Mouse (Mus musculus): ENCODE measurements around the gene Cbr1. TPM values are rescaled to one million over a fixed set of nuclear protein-coding genes. Genes with fewer than 3 reads are reported as not detected.

Gene Cbr1
- polyA plus RNA-seq, 1 experiment from 2014 or later, result 137 TPM

DNA sequence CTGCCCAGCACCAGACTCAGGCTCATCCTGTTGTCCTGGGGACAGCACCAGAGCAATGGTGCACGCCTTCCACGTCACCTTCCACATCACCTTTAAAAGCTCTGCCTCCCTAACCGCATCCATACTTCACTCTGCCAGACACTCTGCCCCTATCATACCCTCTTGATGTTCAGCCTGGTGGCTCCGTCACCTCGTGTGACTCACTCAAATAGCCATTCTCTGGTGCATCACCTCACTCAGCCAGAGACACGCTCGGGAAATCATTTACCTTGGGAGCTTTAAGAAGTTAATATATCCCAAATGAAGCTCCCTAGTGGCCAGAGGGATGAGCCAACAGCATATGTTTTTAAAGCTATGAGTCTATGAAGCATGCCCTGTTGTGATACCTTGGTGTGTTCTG lies 8.8 kb upstream of the Cbr1 start:
- ChIA-PET POLR2A (interaction anchor here (0.6 kb wide), 1 partner anchor 231 kb away, joined by 4 read pairs; no protein-coding TSS in a partner anchor), CTCF (interaction anchor here (1.2 kb wide), 1 partner anchor 30 kb away, joined by 3 read pairs; no protein-coding TSS in a partner anchor)
- peak; percentile 89 for DNase-seq (ENCODE audit: low read depth, low spot score)
- ATAC-seq, result peak; percentile 91
- H3K27me3 ChIP-seq, result no peaks in the 10 kb centered on the region
- no peak for TF ChIP-seq CTCF (IDR thresholded peaks at IDR 0.05)
- in situ Hi-C loops (cut with MboI; ENCODE audit: low pct_unique_long_range_greater_than_20kb), result no loop called here

DNA sequence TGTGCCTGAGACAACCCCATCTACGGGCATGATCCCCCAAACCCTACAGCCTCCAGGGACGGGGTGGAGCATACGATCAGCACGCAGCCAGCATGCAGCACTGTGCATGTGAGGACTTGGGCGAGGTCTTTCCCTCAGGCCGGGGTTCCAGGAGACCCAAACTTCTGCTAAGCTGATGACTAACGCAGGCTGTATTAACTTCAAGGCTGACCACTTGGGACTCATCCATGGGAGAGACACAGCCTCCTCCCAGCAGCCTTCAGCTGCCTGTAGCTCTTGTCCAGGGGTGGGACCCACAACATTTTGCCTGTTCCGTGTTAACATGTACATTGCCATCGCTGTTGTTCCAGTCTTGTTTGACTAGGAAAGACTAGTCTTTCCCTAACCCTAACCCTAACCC lies 8.1 kb upstream of the Cbr1 start:
- no peak for ATAC-seq
- CTCF ChIA-PET, result interaction anchor here (1.2 kb wide), 1 partner anchor 29 kb away, joined by 3 read pairs; no protein-coding TSS in a partner anchor
- POLR2A ChIA-PET, result no interaction called here
- no peaks in the 10 kb centered on the region for H3K27me3 ChIP-seq
- in situ Hi-C loops (cut with MboI; ENCODE audit: low pct_unique_long_range_greater_than_20kb), result no loop called here
- no peak for DNase-seq (ENCODE audit: low read depth, low spot score)
- TF ChIP-seq CTCF (IDR thresholded peaks at IDR 0.05), result no peak

GRCm38 (mm10) chr16:93599461-93599860 lies 6.2 kb upstream of the Cbr1 start:
- ChIA-PET CTCF (no interaction called here), POLR2A (interaction anchor here (0.6 to 1.0 kb wide), 2 partner anchors 8 to 84 kb away, joined by 3 read pairs; no protein-coding TSS in a partner anchor)

DNA sequence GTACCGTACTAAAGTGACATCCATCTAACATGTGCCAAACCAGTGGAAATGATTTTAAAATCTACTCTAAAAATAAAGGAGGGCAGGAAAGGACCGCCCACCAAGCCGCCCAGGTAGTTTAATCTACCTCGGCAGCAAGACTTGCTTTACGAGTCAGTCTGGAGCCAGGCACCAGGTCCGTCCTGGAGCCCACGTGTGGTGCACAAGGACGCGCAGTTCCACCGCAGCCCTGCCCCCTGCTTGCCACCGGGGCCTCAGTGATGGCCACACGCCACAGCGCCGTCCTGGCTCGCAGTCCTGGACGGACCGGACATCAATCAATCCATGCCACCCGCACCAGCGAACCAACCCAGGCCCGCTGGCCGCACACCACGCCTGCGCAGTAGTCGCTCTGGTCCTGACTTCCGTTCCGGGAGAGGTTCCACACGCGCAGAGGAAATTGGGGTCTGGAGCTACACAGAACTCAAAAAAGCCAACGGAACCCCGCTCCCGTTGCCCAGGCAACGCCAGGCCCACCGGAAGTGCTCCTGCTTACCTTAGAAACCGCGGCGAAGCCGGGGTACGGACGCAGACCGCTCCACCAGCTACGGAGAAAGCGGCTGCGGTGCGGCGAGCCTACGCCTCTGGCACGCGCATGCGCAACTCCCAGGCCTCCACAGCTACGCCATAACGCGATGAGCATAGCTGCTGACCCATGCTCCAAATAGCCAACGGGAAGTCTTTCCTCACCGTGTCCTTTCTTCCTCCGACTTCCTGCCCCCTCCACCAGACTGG lies 2.0 kb upstream of the Cbr1 start, which contains the start of gene Setd4:
Gene Setd4, minus strand, starts transcription at position 625 of the 774 bp plus-strand sequence.
- no peaks in the 10 kb centered on the region for H3K27me3 ChIP-seq
- DNase-seq (ENCODE audit: low read depth, low spot score), result peak; percentile 76
- in situ Hi-C loops (cut with MboI; ENCODE audit: low pct_unique_long_range_greater_than_20kb), result no loop called here
- CTCF ChIA-PET, result interaction anchor here (1.0 kb wide), 1 partner anchor 13 kb away, joined by 3 read pairs; no protein-coding TSS in a partner anchor
- POLR2A ChIA-PET, result no interaction called here
- TF ChIP-seq CTCF (IDR thresholded peaks at IDR 0.05), result no peak
- ATAC-seq, result peak; percentile 73

More at GRCm38 (mm10) chr16:93599461-93599860, 6.2 kb upstream of the Cbr1 start:
- DNase-seq (ENCODE audit: low read depth, low spot score), result no peak
- in situ Hi-C loops (cut with MboI; ENCODE audit: low pct_unique_long_range_greater_than_20kb), result no loop called here
- ATAC-seq, result no peak
- no peak for TF ChIP-seq CTCF (IDR thresholded peaks at IDR 0.05)
- no peaks in the 10 kb centered on the region for H3K27me3 ChIP-seq

GRCm38 (mm10) chr16:93604481-93604969 lies 1.1 kb upstream of the Cbr1 start:
- in situ Hi-C loops (cut with MboI; ENCODE audit: low pct_unique_long_range_greater_than_20kb), result no loop called here
- ChIA-PET POLR2A (no interaction called here), CTCF (interaction anchor here (1.0 kb wide), 1 partner anchor 12 kb away, joined by 3 read pairs; no protein-coding TSS in a partner anchor)
- ATAC-seq (no peak), DNase-seq (ENCODE audit: low read depth, low spot score) (no peak)
- H3K27me3 ChIP-seq, result no peaks in the 10 kb centered on the region
- TF ChIP-seq CTCF (IDR thresholded peaks at IDR 0.05), result no peak

DNA sequence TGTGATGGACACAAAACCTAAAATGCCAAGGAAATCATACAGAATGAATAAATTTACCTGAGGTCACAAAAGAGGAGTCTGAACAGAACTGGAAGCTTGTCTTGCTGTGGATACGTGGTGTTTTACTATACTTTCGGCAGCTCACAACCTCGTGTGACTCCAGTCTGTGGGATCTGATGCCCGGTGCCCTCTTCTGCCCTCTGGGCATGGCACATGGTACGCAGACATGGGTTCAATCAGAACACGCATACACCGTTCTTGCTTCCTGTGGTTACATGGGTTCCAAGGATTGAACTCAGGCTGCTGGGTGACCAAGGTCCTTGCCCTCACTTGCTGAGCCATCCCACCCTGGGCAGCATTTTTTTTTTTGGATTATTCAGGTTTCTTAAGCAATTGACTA lies 493 bp downstream of the Cbr1 start:
- POLR2A ChIA-PET, result no interaction called here
- in situ Hi-C loops (cut with MboI; ENCODE audit: low pct_unique_long_range_greater_than_20kb), result no loop called here
- no peak for DNase-seq (ENCODE audit: low read depth, low spot score)

DNA sequence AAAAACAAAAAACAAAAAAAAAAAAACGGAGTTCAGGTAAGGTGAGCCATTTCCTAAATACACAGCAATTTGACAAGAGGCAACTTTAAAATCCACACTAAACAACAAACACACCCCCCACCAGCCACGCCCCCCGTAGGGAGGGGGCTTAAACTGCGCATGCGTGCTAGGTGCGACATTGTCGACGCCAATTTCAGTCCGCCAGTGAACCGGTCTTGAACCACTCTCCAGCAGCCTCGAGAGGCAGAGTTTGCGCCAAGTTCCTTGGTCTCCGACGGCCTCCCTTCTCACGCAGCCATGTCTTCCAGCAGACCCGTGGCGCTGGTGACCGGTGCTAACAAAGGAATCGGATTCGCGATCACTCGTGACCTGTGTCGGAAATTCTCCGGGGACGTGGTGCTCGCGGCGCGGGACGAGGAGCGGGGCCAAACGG lies 2.0 kb downstream of the Cbr1 start:
- ATAC-seq, result no peak

More for the DNA sequence above, 493 bp downstream of the Cbr1 start:
- CTCF ChIA-PET, result no interaction called here
- no peaks in the 10 kb centered on the region for H3K27me3 ChIP-seq
- TF ChIP-seq CTCF (IDR thresholded peaks at IDR 0.05), result no peak
- no peak for ATAC-seq

GRCm38 (mm10) chr16:93608731-93609130 lies 3.1 kb downstream of the Cbr1 start:
- no peaks in the 10 kb centered on the region for H3K27me3 ChIP-seq
- in situ Hi-C loops (cut with MboI; ENCODE audit: low pct_unique_long_range_greater_than_20kb), result no loop called here
- ChIA-PET CTCF (no interaction called here), POLR2A (no interaction called here)
- no peak for ATAC-seq
- no peak for TF ChIP-seq CTCF (IDR thresholded peaks at IDR 0.05)
- no peak for DNase-seq (ENCODE audit: low read depth, low spot score)

More for the DNA sequence above, 2.0 kb downstream of the Cbr1 start:
- ChIA-PET POLR2A (interaction anchor here (0.7 to 1.0 kb wide), 2 partner anchors 8 to 12 kb away, joined by 3 read pairs; no protein-coding TSS in a partner anchor), CTCF (no interaction called here)
- in situ Hi-C loops (cut with MboI; ENCODE audit: low pct_unique_long_range_greater_than_20kb), result no loop called here
- TF ChIP-seq CTCF (IDR thresholded peaks at IDR 0.05), result no peak
- peak; percentile 48 for DNase-seq (ENCODE audit: low read depth, low spot score)
- no peaks in the 10 kb centered on the region for H3K27me3 ChIP-seq

DNA sequence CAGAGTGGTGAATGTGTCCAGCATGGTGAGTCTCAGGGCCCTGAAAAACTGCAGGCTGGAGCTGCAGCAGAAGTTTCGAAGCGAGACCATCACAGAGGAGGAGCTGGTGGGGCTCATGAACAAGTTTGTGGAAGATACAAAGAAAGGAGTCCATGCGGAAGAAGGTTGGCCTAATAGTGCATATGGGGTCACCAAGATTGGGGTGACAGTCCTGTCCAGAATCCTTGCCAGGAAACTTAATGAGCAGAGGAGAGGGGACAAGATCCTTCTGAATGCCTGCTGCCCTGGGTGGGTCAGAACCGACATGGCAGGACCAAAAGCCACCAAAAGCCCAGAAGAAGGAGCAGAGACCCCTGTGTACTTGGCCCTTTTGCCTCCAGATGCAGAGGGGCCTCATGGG lies 4.1 kb downstream of the Cbr1 start:
- ChIA-PET POLR2A (no interaction called here), CTCF (no interaction called here)
- TF ChIP-seq CTCF (IDR thresholded peaks at IDR 0.05), result no peak
- no peaks in the 10 kb centered on the region for H3K27me3 ChIP-seq
- ATAC-seq (no peak), DNase-seq (ENCODE audit: low read depth, low spot score) (no peak)
- in situ Hi-C loops (cut with MboI; ENCODE audit: low pct_unique_long_range_greater_than_20kb), result no loop called here

DNA sequence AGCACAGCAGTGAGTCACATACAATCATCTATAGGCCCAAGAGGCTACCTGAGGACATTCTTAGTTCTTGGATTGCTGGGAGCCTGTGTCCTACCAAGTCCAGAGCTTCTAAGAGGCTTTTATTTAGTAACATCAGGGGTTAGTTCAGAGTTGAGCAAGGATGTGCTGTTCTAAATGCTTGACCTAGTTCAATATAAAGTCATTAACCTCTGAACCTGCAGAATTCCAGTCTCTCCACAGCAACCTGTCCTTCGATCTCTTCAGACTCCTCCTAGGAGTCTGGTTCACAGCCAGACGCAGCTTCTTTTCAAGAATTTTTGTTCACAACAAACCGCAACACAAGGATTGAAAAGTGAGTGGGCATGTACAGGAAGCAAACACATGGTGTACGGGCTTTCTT lies 5.3 kb downstream of the Cbr1 start:
- POLR2A ChIA-PET, result no interaction called here
- no peaks in the 10 kb centered on the region for H3K27me3 ChIP-seq
- in situ Hi-C loops (cut with MboI; ENCODE audit: low pct_unique_long_range_greater_than_20kb), result no loop called here
- no peak for ATAC-seq
- CTCF ChIA-PET, result no interaction called here
- no peak for DNase-seq (ENCODE audit: low read depth, low spot score)
- no peak for TF ChIP-seq CTCF (IDR thresholded peaks at IDR 0.05)

Measured in Patski (cell line).